Mouse (Mus musculus): ENCODE measurements around the gene Rhoh.

The Rhoh gene

DNA sequence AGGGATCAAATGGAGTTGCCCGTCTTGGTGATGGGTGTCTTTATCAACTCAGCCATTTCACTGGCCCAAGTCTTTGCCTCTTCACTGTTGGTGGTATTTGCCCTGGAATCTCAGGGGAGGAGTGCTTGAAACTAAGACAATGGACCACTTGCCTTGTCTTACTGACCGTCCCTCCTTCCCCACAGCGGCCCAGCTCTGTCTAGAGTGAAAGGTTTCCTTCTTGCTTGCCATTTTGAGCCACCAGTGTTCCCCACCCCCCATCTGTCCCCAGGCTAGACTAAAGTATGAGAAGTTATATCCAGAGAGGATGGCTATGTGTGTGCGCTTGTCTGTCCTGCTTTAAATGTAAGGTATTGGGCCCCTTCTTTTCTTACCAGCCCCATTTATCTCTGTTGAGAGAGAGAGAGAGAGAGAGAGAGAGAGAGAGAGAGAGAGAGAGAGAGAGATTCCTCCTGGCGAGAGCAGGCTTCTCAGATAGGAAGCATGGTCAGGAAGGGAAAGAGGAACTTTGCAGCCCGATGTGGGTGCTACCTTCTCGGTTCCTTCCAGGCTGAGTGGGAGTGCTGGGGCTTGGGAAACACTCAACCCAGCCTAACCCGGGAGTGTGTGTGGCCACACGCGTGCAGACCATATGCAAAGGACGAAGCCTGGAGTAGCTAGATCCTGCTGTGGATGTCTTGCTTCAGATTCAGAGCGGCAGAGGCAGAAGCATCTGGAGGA lies 572 bp upstream of the Rhoh start:
- DNase-seq: no peak

DNA sequence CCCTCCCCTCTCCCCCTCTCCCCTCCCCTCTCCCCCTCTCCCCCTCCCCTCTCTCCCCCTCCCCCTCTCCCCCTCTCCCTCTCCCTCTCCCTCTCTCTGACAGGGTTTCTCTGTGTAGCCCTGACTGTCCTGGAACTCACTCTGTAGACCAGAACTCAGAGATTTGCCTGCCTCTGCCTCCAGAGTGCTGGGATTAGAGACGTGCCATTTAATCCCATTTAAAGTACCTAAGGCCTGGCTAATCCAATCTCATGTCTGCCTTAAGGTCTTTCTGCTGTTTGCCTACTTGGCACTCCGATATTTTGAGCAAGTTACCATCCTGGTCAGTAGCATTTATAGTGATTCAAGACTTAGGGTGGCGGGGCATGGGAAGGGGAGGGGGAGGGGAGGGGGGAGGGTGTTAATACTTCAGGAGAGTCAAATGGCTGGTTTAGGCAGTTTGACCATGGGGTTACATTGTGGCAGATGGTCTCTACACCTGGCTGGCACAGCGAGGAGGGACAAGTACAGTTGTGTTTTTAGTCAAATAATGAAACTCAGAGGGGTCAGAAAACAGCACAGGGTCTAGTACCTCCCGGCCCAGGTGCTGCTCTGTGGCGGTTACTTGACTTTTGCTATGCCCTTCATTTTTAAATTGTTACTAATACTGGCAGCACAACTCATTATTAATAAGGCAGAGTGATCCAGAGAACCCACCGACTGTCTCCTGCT lies 1.4 kb downstream of the Rhoh start:
- DNase-seq: no peak

DNA sequence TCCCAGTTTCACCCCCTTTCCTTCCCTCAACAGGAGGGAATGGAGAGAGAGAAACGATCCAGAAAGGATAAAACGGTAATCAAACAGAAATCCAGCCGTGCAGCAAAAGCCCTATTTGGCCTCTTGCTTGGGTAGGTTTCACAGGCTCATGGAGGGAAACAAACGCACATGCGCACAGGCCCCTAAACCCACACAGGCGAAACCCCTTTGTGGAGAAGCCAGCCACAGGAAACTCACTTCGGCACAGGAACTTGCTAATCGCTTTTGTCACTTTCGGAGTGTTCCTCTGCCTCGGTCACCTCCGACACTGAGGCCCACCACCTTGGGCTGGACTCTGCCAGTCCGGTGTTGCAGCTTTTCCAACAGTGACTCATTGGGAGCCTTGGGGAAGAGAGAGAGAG lies 2.3 kb downstream of the Rhoh start:
- DNase-seq: no peak

DNA sequence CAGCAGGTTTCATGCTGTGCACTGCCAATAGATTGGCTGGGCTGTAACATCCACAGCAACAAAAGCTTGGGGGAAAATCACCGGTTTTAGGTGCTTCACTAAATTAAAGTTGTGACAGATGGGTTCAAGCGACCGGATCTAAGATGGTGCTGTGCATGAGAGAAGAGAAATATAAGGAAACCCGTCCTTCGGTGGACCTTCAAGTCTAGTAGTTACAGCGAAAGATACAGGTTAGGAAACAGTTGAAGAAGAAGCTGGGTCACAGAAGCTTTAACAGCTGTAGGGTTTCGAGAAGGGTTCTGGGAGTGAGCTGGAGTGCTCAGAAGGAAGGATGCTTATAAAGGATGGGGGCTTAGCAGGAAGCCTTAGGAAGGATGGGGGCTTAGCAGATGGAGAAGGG lies 3.5 kb downstream of the Rhoh start:
- no peak for DNase-seq

DNA sequence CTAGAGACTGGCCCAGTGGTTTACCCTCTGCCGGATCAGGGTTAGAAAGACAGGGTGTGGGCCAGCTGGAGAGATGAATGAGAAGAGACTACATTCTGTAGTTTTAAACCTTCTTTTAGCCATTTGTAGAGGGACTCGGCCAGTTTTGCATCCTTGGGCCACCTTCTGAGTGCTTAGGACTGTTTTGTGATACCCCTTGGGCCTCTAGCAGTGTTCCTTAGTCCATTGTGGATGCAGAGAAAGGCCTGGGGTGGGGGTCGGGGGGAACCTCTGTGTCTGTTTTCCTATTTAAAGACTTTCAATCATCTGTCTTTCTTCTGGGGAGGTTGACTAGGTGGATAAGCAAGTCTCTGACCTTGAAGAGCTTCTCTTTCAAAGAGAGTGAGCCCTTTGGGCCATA lies 3.9 kb downstream of the Rhoh start:
- DNase-seq: no peak

DNA sequence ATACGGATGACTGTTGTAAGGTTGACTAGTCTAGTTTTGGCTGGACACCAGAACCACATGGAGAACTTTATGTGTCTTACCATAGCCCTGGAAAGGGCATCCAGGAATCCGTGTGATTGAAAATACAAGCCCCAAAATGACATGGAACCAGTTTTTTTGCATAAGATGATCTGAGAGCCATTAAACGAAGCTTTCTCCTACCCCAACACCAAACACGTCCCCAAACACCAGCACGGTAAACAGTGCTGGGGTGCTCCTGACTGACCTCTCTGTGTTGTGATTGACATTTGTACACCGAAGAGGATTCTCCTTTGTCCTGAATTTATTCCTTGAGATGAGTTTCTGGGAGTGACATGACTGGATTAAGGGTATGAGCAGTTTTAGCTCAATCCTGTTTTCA lies 5.6 kb downstream of the Rhoh start:
- DNase-seq: no peak

DNA sequence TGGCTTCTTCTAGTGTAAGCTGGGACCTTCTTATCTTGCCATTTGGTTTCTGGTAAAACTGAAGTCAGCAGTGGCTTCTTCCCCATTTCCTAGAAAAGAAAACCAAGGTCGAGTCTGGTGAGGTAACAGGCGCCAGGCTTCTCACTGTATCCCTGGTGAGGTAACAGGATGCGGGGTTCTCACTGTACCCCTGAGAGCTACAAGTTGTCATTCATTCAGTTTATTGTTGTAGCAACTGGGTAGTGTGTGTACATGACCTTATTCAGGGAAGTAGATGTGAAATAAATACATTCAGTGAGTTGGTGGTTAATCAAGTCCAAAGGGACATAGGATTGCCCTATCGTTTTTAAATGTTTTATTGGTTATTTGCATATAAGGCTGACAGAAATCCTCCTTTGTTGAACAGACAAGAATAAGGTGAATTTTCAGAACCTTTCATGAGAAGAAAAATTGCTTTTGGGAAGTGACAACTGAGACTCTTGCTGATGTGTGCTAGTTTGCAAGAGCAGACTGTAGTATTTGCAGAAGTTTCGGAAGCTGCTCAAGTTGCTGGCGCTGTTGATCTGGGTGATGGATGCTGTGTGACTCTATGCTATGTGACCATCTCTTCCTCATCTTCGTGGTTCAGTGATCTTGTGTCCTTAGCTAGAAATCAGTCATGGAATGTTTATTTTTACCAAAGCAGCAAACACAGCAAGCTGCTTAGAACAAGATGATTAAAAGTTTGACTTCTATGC lies 6.5 kb downstream of the Rhoh start:
- DNase-seq: no peak

DNA sequence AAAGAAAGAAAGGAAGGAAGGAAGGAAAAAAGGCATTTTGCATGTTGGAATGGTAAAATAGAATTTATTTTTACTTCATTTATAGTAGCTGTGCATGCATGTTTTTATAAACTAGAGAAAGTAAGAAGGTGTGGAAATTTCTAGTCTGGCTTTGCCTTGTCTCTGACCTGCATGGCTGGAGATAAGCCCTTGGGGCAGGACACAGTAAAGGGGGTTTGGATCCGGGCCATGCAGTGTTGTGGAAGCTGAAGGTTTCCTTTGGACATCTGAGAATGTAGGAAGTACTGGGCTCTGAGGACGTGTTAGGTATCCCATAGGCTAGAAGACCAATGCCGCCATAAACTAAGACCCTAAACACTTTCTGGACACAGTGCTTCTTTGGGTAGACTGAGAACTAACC lies 7.4 kb downstream of the Rhoh start:
- no peak for DNase-seq

DNA sequence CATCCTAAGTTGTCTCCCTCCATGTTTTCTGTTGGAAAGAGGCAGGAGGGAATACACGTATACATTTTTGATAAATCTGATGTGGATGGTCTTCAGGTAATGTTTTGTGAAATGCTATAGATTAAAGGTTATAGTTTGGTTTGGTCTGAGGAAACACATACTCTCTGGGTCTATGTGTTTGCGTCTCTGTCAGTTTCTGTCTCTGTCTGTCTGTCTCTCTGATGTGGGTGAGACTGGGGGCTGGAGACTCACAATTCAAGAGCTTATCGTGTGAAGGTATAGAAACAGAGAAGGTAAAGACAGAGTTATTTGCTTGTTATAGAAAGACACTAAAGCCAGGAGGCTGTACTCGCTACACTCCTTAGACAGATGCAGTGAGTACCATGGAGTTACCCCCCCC lies 8.6 kb downstream of the Rhoh start:
- no peak for DNase-seq

DNA sequence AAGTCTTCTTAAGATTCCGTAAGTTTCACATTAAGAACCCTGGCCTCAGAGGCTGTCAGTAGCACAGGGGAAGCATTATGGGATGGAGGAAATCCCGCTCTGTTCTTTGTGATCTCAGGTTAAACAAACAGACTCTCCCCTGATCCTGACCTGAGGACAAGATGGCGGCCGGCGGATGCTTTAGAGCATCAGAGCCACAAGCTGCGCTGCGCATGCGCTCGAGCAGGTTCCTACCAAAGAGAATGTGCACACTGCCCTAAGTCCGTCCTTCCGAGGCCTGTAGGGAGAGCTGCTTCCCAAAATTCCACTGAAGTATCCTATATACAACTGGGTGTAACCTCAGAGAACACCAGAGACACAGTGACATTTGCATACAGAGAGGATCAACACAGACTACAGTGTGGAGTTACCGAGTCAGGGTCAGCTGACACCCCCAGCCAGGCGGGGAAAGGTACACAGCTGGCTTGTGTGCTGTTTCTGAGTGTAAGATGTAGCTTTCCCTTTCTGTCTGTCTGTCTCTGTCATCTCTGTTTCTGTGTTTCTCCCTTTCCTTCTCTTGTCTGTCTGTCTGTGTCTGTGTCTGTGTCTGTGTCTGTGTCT lies 10.4 kb downstream of the Rhoh start:
- no peak for DNase-seq

DNA sequence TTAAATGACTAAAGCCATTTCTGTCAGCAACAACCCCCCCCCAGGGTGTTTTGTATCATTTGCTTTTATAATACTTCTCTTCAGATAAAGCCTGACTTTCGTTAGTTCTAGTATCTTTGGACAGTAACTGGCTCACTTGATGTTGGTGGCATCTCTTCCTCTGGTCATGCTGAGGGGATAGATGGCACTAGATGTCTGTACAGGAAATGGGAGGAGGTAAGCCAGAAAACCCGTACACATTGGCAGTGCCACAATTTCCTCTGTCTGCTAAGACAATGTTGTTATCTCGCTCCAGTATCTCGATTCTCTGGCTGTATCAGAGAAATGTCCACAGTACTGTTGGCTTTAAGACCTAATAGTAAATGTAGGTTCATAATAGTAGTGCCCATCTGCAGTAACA lies 12.2 kb downstream of the Rhoh start:
- DNase-seq: no peak

DNA sequence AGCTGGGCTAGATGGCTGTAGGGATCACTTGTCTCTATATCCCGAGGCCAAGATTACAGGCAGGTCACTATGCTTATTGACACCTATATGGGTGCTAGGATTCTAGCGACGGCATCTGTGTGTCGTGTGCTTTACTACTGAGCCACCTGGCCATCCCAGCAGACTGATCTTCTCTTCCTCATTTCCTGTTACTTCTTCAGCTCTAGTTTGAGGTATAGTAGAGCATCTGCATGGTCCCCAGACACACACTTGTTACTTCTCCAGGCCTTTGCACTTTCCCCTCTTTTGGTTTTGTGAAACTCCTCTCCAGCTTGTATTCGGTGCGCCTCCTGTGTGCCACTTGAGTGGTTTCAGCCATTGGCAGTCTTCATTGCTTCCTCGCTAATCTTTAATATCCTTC lies 14.3 kb downstream of the Rhoh start:
- DNase-seq: no peak

DNA sequence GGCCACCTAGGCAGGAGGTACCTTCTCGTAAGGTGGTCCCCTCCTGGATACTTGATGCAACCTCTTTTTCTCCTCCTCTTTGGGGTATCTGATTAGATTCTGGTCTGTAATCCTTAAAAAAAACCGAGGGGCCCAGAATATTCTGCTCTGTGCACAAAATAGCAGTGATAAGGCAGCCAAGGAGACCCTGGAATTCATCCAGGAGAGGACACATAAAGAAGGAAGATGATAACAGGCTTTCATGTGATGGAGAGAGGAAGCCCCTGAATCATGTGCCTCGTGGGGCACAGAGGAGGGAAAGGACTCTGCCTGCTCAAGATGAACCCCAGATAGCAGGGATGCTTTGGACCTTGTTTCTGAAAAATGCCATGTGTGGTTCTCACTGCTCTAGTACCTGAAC lies 17.4 kb downstream of the Rhoh start:
- no peak for DNase-seq

DNA sequence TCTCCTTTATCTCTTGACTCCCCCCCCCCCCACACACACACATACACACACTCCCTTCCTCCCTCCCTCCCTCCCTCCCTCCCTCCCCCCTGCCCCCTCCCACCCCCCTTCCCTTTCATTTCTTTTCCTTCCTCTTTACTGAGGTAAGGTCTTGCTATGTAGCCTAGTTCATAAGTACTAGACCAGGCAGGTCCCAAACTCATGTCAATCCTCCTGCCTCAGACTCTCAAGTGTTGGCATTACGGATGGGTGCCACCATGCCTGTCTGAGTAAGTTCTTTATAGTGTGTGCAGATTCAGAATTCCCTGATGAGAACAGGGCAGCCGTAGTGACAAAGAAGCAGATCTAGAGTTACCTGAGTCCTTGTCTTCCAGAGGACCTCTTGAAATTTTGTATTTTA lies 20.2 kb downstream of the Rhoh start:
- no peak for DNase-seq

DNA sequence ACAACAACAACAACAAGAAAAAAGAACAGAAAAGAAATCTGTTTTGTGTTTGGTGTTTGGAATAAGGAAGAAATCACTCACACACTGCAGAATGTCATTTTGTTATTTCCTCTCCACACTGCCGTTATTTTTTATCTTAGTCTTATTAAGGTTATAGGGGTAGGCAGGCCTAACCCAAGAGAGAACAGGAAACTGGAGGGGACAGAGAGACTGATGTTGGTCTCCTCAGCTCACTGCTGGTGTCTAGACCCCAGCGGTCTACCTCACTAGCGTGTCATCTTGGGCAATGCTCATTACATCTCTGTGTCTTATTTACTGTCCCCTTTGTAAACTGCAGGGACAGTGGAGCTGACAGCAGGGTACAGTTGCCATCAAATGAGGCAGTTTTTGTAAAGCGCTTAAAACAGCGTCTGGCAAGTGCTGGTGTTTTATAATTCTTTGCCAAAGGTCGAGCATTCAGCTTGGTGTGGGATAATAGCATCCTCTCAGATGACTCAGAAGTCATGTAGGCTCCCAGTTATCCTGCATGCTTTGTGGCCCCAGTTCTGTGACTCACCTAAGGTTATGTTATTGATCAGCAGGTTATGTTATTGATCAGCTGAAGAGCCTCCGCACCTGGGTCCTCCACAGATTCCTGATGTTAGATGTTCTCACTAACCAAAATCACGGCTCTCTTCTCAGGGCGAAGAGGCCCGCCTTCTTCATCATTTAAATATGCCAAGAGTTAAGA lies 21.6 kb downstream of the Rhoh start:
- no peak for DNase-seq

DNA sequence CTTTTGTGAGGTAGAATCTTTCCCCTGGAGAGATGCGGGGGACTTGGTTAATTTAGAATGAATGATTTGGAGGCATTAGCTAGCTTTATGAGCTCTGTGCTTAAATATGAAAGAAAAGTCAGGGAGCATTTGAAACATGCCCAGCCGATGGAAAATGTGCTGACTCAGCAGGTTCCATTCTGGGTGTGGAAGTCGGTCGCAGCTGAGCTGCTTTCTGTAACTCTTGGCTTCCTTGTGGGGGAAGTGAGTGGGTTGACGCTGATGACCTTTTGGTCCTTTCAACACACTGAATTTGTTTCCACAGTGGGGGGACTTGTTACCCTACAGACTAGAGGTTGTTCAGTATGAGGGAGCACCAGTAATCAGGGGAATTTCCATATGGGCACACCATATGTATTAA lies 22.3 kb downstream of the Rhoh start:
- DNase-seq: no peak

DNA sequence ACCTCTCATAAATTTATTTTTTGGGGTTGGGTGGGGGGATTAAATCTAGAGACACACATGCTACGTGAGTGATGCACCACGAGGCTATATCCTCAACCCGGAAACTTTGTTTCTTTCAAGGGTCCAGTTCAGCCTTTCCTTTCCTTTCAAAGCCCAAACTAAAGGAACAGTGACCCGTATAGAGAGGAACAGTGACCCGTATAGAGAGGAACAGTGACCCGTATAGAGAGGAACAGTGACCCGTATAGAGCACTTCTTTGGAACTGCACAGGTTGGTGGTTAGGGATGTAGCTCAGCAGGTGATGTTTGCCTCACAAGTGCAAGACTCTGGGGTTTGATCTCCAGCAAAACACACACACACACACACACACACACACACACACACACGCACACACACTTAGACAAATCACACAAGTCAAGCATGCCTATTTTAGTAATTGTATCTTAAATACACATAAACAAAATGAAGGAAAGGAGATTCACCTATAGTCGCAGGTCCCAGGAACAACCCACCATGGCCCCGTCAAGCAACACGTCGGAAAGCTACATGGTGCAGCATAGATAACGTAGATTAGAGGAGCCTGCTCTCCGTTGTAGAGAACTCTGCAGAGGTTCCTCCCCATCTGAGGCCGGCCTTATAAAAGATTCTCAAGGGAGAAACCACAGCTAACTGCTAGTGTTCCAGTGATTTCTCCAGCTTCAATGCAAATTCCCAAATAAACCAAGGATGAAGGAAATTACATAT lies 24.9 kb downstream of the Rhoh start:
- no peak for DNase-seq

DNA sequence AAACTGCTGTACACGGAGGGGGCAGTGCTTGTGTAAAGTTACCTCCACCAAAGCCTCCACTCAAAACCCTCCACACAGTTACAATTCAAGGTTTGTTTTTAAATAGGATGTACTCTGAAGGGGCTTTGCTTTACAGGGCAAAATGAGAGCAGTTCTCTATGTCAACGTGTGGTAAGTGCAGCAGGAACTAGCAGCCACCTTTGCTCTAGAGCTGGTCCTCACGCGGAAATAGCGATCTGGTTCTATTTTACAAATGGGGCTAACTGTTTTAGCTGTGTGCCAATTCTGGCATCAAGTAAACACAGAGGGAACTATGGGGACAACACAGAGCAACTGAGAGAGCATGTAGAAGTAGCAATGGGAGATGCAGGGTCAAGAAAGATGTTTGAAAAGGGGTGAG lies 27.1 kb downstream of the Rhoh start:
- no peak for DNase-seq

DNA sequence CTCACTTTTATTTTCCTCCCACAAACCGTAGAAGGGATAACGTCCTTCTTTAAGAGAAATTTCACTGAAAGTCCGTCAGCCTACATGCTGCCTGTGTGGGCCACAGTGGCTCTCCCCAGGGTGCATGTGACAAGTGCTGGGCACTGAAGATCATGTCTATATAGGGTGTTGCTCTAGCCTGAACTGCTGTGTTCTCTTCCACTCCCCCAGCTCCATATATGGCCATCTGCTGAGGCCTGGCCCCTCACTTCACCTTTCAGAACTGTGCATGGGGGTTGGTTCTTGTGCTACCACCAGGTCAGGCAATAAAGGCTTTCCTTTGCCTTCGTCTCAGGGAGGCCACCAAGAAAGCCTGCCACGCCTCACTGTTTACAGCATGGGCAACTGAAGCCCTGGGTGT lies 28.0 kb downstream of the Rhoh start:
- no peak for DNase-seq

DNA sequence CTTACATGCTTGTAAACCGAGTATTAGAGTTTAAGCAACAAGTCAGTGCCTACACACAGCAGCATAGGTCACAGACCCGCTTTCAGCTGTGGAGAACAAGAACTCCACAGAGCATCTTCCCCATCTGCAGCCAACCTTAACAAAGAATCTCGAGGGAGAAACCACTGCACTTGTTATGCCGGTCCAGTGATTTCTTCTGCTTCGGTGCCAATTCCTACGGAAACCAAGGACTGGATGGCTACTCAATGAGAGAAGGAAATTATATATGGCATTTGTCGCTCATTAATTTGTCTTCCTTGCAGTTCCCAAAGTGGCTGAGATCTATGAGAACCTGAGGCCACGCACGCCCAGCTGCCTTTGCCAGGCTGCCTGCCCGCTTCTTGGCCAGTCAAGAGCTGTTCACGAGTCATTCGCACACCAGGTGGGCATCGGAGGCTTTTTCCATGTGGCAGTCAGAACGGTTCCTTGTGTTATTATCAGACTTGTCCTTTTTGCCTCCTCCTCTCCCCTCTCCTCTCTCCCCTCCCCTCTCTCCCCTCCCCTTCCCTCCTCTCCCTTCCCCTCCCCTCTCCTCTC lies 30.3 kb downstream of the Rhoh start:
- no peak for DNase-seq

DNA sequence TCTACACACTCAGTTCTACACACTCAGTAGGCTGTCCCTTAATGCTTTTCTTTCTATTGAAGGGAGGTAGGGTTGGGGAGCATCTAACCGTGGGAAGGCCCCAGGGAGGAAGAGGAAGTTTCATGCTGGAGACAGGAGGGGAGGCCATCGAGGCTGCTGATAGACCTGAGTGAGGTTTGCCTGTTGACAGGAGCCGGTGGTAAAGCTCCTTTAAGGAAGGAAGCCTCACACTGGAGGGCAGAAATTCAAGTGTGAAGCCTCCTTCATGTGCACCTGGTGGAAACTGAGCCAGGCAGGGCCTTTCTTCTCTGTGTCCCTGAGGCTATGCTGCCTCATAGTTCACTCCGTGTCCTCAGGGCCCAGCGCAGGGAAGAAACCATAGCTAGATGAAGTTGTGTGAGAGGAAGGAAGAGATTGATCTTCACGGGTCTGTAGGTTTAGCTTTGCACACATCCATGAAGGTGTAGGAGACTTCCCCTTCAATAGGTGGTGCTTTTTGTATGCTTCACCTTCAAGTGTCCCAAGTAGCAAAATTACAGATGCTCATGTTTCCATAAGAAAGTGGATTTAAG lies 34.2 kb downstream of the Rhoh start:
- DNase-seq: no peak

DNA sequence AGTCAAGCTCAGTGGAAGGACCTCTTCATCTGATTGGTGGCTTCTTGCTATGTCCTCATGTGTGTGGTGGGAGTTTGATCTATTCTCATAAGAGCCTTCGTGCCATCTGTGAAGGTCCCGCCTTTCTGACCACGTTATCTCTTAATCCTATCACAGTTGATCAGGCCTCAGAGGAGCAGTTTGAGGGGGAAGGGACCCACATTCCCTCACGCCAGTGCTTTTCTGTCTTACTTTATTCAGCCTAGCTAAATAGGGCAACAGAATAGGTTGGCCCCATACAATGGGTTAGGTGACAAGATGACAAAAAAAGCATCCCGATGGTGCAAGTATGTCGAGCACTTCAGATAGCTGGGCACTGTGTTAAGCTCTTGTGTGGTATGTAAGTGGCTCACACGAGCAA lies 34.8 kb downstream of the Rhoh start:
- no peak for DNase-seq
